Mouse (Mus musculus): Measurements from ENCODE around the gene Eftud2. TPM values are rescaled to one million over a fixed set of nuclear protein-coding genes. Genes with fewer than 3 reads are reported as not detected.

Gene Eftud2
- total and polyA plus RNA-seq, 3 experiments = 135 to 403 (median 216) TPM

DNA sequence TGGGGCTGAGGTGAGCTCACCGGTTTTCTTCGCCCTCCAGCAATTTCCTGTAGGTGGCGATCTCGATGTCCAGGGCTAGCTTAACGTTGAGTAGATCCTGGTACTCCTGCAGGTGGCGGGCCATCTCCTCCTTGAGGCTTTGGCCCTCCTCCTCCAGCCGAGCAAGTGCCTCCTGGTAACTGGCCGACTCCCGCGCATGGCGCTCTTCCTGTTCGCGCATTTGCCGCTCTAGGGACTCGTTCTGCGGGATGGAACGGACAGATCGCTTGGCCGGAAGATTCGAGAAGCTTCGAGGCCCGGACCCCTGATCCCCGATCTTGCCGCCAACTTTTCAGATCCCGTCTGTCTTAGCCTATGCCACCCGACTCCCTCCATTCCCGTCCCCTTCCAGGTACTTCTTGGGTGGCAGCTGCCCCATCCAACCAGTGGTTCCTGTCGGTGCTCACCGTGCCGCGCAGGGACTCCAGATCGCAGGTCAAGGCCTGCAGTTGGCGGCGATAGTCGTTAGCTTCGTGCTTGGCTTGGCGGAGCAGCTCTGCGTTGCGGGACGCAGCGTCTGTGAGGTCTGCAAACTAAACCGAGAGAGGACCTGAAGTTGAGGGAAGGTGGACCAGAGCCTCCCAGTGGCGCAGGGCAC, 12.3 kb upstream of the Eftud2 start (continued):
- TF ChIP-seq NELFE (IDR thresholded peaks at IDR 0.05; ENCODE audit: low read depth, low read length) = peak; percentile 65; the same call in 1 of the 2 replicates
- TF ChIP-seq ELF1 (IDR thresholded peaks at IDR 0.05; ENCODE audit: low read depth, low read length) = peak; percentile 64
- no peak for TF ChIP-seq ZKSCAN1 (IDR thresholded peaks at IDR 0.05; ENCODE audit: borderline replicate concordance, low read depth, low read length)
- no peak for TF ChIP-seq TBP (conservative IDR thresholded peaks at IDR 0.05; ENCODE audit: low read depth, low read length)
- TF ChIP-seq E2F4 (IDR thresholded peaks at IDR 0.05; ENCODE audit: insufficient replicate concordance, low read depth, low read length) = 0 out of 2 replicates have a peak, but pooled peaks have one; percentile 61
- TF ChIP-seq KAT2A (IDR thresholded peaks at IDR 0.05; ENCODE audit: insufficient replicate concordance, low read length) = no peak
- TF ChIP-seq MXI1 (IDR thresholded peaks at IDR 0.05; ENCODE audit: low read depth, low read length) = 0 out of 2 replicates have a peak, but pooled peaks have one; percentile 37
- peak; percentile 27; the same call in 1 of the 2 replicates for TF ChIP-seq TCF12 (IDR thresholded peaks at IDR 0.05; ENCODE audit: low read depth, low read length)
- no peak for TF ChIP-seq POLR2AphosphoS2 (IDR thresholded peaks at IDR 0.05; ENCODE audit: low read depth, low read length)
- peak; percentile 51; the same call in 1 of the 2 replicates for TF ChIP-seq ZC3H11A (IDR thresholded peaks at IDR 0.05; ENCODE audit: low read depth, low read length)
- no peak; the same call in 1 of the 2 replicates for TF ChIP-seq IRF4 (IDR thresholded peaks at IDR 0.05; ENCODE audit: low read depth, low read length)
- no peak for TF ChIP-seq MAFK (IDR thresholded peaks at IDR 0.05; ENCODE audit: insufficient replicate concordance, low read length)
- no peak for TF ChIP-seq EP300 (IDR thresholded peaks at IDR 0.05; ENCODE audit: low read length)
- TF ChIP-seq JUN (IDR thresholded peaks at IDR 0.05; ENCODE audit: insufficient read depth, low read depth, low read length) = no peak
- TF ChIP-seq JUND (conservative IDR thresholded peaks at IDR 0.05; ENCODE audit: low read depth, low read length) = no peak
- TF ChIP-seq MEF2A (IDR thresholded peaks at IDR 0.05; ENCODE audit: borderline replicate concordance, low read depth, low read length) = peak; percentile 60; the same call in 1 of the 2 replicates

- H3K9ac ChIP-seq (ENCODE audit: insufficient read depth, low read depth) = no peak overlapping the region
- peaks cover 14 to 27% of the 10 kb centered on the region in 2 experiments for H3K4me1 ChIP-seq (ENCODE audit: control insufficient read depth in 1 of 2, insufficient read depth in 2 of 2)
- H3K4me2 ChIP-seq (ENCODE audit: insufficient read depth, low read depth, poor library complexity, severe bottlenecking) = no peak overlapping the region
- H3K9me3 ChIP-seq (replicated peaks; ENCODE audit: low read length) = no peaks in the 10 kb centered on the region
- no peaks in the 10 kb centered on the region for H3K79me2 ChIP-seq (replicated peaks; ENCODE audit: control insufficient read depth, extremely low read depth, insufficient read depth, poor library complexity, severe bottlenecking)
- TF ChIP-seq ZKSCAN1 (IDR thresholded peaks at IDR 0.05; ENCODE audit: borderline replicate concordance, low read depth, low read length) (no peak), E2F4 (IDR thresholded peaks at IDR 0.05; ENCODE audit: insufficient replicate concordance, low read depth, low read length) (no peak), TBP (conservative IDR thresholded peaks at IDR 0.05; ENCODE audit: low read depth, low read length) (no peak), JUND (conservative IDR thresholded peaks at IDR 0.05; ENCODE audit: low read depth, low read length) (no peak), POLR2AphosphoS2 (IDR thresholded peaks at IDR 0.05; ENCODE audit: low read depth, low read length) (no peak), RAD21 (IDR thresholded peaks at IDR 0.05; ENCODE audit: low read depth, low read length) (no peak; the same call in none of the 2 replicates), IRF4 (IDR thresholded peaks at IDR 0.05; ENCODE audit: low read depth, low read length) (no peak), EP300 (IDR thresholded peaks at IDR 0.05; ENCODE audit: low read length) (no peak), SIN3A (IDR thresholded peaks at IDR 0.05; ENCODE audit: low read length) (no peak), CHD1 (IDR thresholded peaks at IDR 0.05; ENCODE audit: low read depth, low read length) (no peak)
- in situ Hi-C loops (cut with MboI; ENCODE audit: low pct_ligation_motif_present, low pct_unique_long_range_greater_than_20kb, low sequenced_read_pairs) = no loop called here
- no peak overlapping the region for H3K27ac ChIP-seq (ENCODE audit: insufficient read depth, low read depth)
- no peaks in the 10 kb centered on the region for H3K36me3 ChIP-seq (replicated peaks in 1 of 2; ENCODE audit: control insufficient read depth in 1 of 2, insufficient read depth in 1 of 2, low read length in 1 of 2)
- dilution Hi-C loops (cut with MboI; ENCODE audit: extremely low pct_ligation_motif_present, extremely low pct_unique_long_range_greater_than_20kb, low sequenced_read_pairs) = no loop called here
- peaks cover 73% of the 10 kb centered on the region for H3K27me3 ChIP-seq (replicated peaks)
- no peak overlapping the region for H3K4me3 ChIP-seq (replicated peaks in 1 of 3; ENCODE audit: low read depth in 2 of 3, low read length in 2 of 3, poor library complexity in 1 of 3)
- DNase-seq (ENCODE audit: extremely low read depth) = no peak
Observed at GRCm38 (mm10) chr11:102890096-102890495, 9.3 kb upstream of the Eftud2 start.
